Mouse (Mus musculus) heart, adult 2 months (tissue): ENCODE data around the gene Zfp653. TPM values are rescaled to one million over a fixed set of nuclear protein-coding genes. Genes with fewer than 3 reads are reported as not detected.

Source experiments
- DNase-seq, 2 experiments: peaks; one replicate each; pipeline ENCODE4 v3.0.0; 2021
- H3K27ac ChIP-seq: fragments of 200-600 bp; 2 replicates; pipeline ENCODE4 v1.8.1; 2022
- H3K27me3 ChIP-seq: fragments of 200-500 bp; 2 replicates; pipeline ENCODE4 v1.6.1; 2012; ENCODE audit warnings: mild to moderate bottlenecking, low read length, inconsistent platforms, mixed read lengths; ENCODE audit not compliant: control insufficient read depth, insufficient read depth
- H3K36me3 ChIP-seq: fragments of 200-500 bp; 2 replicates; pipeline ENCODE4 v1.6.1; 2012; ENCODE audit warnings: low read length, inconsistent platforms; ENCODE audit not compliant: control insufficient read depth, insufficient read depth
- H3K4me1 ChIP-seq: fragments of 200-500 bp; 2 replicates; pipeline ENCODE4 v1.6.1; 2011; ENCODE audit warnings: low read length; ENCODE audit not compliant: control insufficient read depth, insufficient read depth
- H3K4me3 ChIP-seq: fragments of 200-600 bp; 2 replicates; pipeline ENCODE4 v1.8.1; 2022
- H3K79me2 ChIP-seq: fragments of 200-500 bp; replicated peaks from 2 replicates; pipeline ENCODE4 v1.6.1; 2012; ENCODE audit warnings: mild to moderate bottlenecking, inconsistent platforms, low read length, moderate library complexity, mixed read lengths; ENCODE audit not compliant: control insufficient read depth, insufficient read depth
- H3K9ac ChIP-seq: fragments of 200-500 bp; 2 replicates; pipeline ENCODE4 v1.6.1; 2012; ENCODE audit warnings: low read depth, mild to moderate bottlenecking, control low read depth, inconsistent platforms, low read length, mixed read lengths
- CTCF ChIP-seq: fragments of 200-600 bp; IDR thresholded peaks from 2 replicates; pipeline ENCODE4 v1.8.1; 2022; ENCODE audit warnings: antibody characterized with exemption, mild to moderate bottlenecking, moderate library complexity
- EP300 ChIP-seq: fragments of 200-500 bp; IDR thresholded peaks from 2 replicates; pipeline ENCODE4 v1.6.1; 2011; ENCODE audit warnings: low read depth, low read length, control low read depth; ENCODE audit not compliant: insufficient read depth
- POLR2A ChIP-seq: fragments of 200-500 bp; IDR thresholded peaks from 2 replicates; pipeline ENCODE4 v1.6.1; 2011; ENCODE audit warnings: mild to moderate bottlenecking, low read depth, low read length, control low read depth; ENCODE audit not compliant: insufficient read depth
- WGBS: fragments of 180-500 bp; shearing (Covaris S2); methylation state at CpG from one replicate; pipeline ENCODE4 v1.1.7; 2018; 5-methylcytosine and 5-hydroxymethylcytosine counted together
- intact Hi-C: fragments of 180-260 bp; cut with DNase I; formaldehyde crosslinking; loops from one replicate; pipeline ENCODE4 v1.15.1; 2025
- polyA plus RNA-seq: library from polyadenylated mRNA; depleted of rRNA; stranded (reverse); fragments of >200 nt; gene quantifications from 2 replicates; pipeline ENCODE4 v1.2.3, GENCODE M21; 2012
- total RNA-seq, 2 experiments: library from RNA; stranded (reverse); gene quantifications; 2 replicates each; pipeline ENCODE4 v1.2.3; 2021

Zfp653 gene
- total and polyA plus RNA-seq, 3 experiments = 3.8 to 8.7 (median 4.7) TPM

GRCm38 (mm10) chr9:22065642-22066041, 5.5 kb downstream of the Zfp653 start:
- Histone ChIP-seq H3K9ac (no peak overlapping the region), H3K36me3 (no peaks in the 10 kb centered on the region), H3K4me1 (peaks cover 1% of the 10 kb centered on the region; the same call in 1 of the 2 replicates), H3K27ac (no peak overlapping the region), H3K79me2 (no peaks in the 10 kb centered on the region), H3K4me3 (no peak overlapping the region), H3K27me3 (no peaks in the 10 kb centered on the region)
- WGBS = 94% methylated on average over 11 of the region's 11 CpGs
- intact Hi-C loops = loop anchor here (10.0 kb wide), 1 partner anchor 349 kb away; the partner anchor contains the start of gene 9530077C05Rik
- no peak for TF ChIP-seq CTCF
- DNase-seq = no peak

- no peak for DNase-seq
- Histone ChIP-seq H3K9ac (no peak overlapping the region), H3K4me3 (no peak overlapping the region), H3K27ac (no peak overlapping the region), H3K79me2 (no peaks in the 10 kb centered on the region), H3K4me1 (no peaks in the 10 kb centered on the region), H3K36me3 (no peaks in the 10 kb centered on the region), H3K27me3 (no peaks in the 10 kb centered on the region)
- intact Hi-C loops = loop anchor here (10.0 kb wide), 1 partner anchor 350 kb away; the partner anchor contains the start of gene 9530077C05Rik
- TF ChIP-seq POLR2A (no peak), EP300 (no peak), CTCF (no peak)
- WGBS = 89% methylated on average over 3 of the region's 3 CpGs
Measured at GRCm38 (mm10) chr9:22064341-22064740, 6.8 kb downstream of the Zfp653 start.

GRCm38 (mm10) chr9:22061339-22061738, 9.8 kb downstream of the Zfp653 start:
- Histone ChIP-seq H3K4me3 (no peak overlapping the region), H3K36me3 (no peaks in the 10 kb centered on the region), H3K27ac (no peak overlapping the region), H3K27me3 (no peaks in the 10 kb centered on the region), H3K9ac (no peak overlapping the region), H3K79me2 (no peaks in the 10 kb centered on the region), H3K4me1 (no peaks in the 10 kb centered on the region)
- DNase-seq = no peak
- intact Hi-C loops = loop anchor here (10.0 kb wide), 1 partner anchor 353 kb away; the partner anchor contains the start of gene 9530077C05Rik
- TF ChIP-seq EP300 = no peak
- no peak for TF ChIP-seq CTCF
- no peak for TF ChIP-seq POLR2A
- 61% methylated on average over 2 of the region's 2 CpGs for WGBS

GRCm38 (mm10) chr9:22058011-22058424, 13.2 kb downstream of the Zfp653 start:
- no peaks in the 10 kb centered on the region for H3K27me3 ChIP-seq
- H3K4me3 ChIP-seq = no peak overlapping the region
- no peak for TF ChIP-seq POLR2A
- peak; percentile 66 to 82 for DNase-seq
- H3K27ac ChIP-seq = no peak overlapping the region
- no peaks in the 10 kb centered on the region for H3K4me1 ChIP-seq
- no peaks in the 10 kb centered on the region for H3K36me3 ChIP-seq
- no peak overlapping the region for H3K9ac ChIP-seq
- H3K79me2 ChIP-seq = no peaks in the 10 kb centered on the region
- WGBS = 59% methylated on average over 9 of the region's 9 CpGs
- intact Hi-C loops = no loop called here

GRCm38 (mm10) chr9:22057031-22057517, 14.1 kb downstream of the Zfp653 start:
- Histone ChIP-seq H3K36me3 (no peaks in the 10 kb centered on the region), H3K79me2 (no peaks in the 10 kb centered on the region), H3K27me3 (peaks cover 3% of the 10 kb centered on the region), H3K27ac (no peak overlapping the region), H3K4me3 (no peak overlapping the region), H3K4me1 (no peaks in the 10 kb centered on the region), H3K9ac (no peak overlapping the region)
- no peak for DNase-seq
- 91% methylated on average over 9 of the region's 9 CpGs for WGBS
- TF ChIP-seq POLR2A (no peak), EP300 (no peak), CTCF (no peak)
- intact Hi-C loops = no loop called here

- Histone ChIP-seq H3K4me3 (no peak overlapping the region), H3K36me3 (no peaks in the 10 kb centered on the region), H3K27me3 (peaks cover 9% of the 10 kb centered on the region), H3K9ac (no peak overlapping the region), H3K79me2 (no peaks in the 10 kb centered on the region), H3K4me1 (no peaks in the 10 kb centered on the region), H3K27ac (no peak overlapping the region)
- no peak for TF ChIP-seq POLR2A
- no peak for TF ChIP-seq CTCF
- TF ChIP-seq EP300 = no peak
- 69% methylated on average over 9 of the region's 9 CpGs for WGBS
- no peak for DNase-seq
- intact Hi-C loops = no loop called here
Measured at GRCm38 (mm10) chr9:22056303-22056910, 14.8 kb downstream of the Zfp653 start.

GRCm38 (mm10) chr9:22055713-22056112, 15.5 kb downstream of the Zfp653 start:
- H3K4me1 ChIP-seq = no peaks in the 10 kb centered on the region
- intact Hi-C loops = no loop called here
- WGBS = 41% methylated on average over 29 of the region's 29 CpGs

More at GRCm38 (mm10) chr9:22055713-22056112, 15.5 kb downstream of the Zfp653 start:
- Histone ChIP-seq H3K36me3 (no peaks in the 10 kb centered on the region), H3K79me2 (no peaks in the 10 kb centered on the region), H3K27me3 (peaks cover 14% of the 10 kb centered on the region), H3K9ac (no peak overlapping the region), H3K4me3 (no peak overlapping the region), H3K27ac (no peak overlapping the region)
- DNase-seq = no peak
- TF ChIP-seq CTCF (no peak), POLR2A (no peak), EP300 (no peak)
